Mouse (Mus musculus) hindbrain, embryonic 11.5 days (tissue): ENCODE results near the gene Fam102b. TPM values are rescaled to one million over a fixed set of nuclear protein-coding genes. Genes with fewer than 3 reads are reported as not detected.
A peak's percentile ranks its signal among the peaks of the same experiment; 100 is the strongest.

Experiments used
- ATAC-seq: fragments of 200-750 bp; cut with Nextera tagmentation; 2 replicates; pipeline ENCODE4 v1.8.0; 2017; ENCODE audit warnings: mild to moderate bottlenecking, moderate TSS enrichment, moderate library complexity; ENCODE audit not compliant: low FRiP score
- DNase-seq: peaks from one replicate; pipeline ENCODE4 v3.0.0-alpha.2; 2015; ENCODE audit warnings: low spot score
- H3K27ac ChIP-seq: fragments of 300-500 bp; sonication (generic); 2 replicates; pipeline ENCODE4 v1.5.1; 2014; ENCODE audit warnings: mild to moderate bottlenecking, low read depth, low read length
- H3K27me3 ChIP-seq: fragments of 300-500 bp; sonication (generic); 2 replicates; pipeline ENCODE4 v1.6.1; 2014; ENCODE audit warnings: mild to moderate bottlenecking, low read length, moderate library complexity, mixed read lengths; ENCODE audit not compliant: control insufficient read depth, insufficient read depth
- H3K36me3 ChIP-seq: fragments of 300-500 bp; sonication (generic); 2 replicates; pipeline ENCODE4 v1.6.1; 2014; ENCODE audit warnings: mild to moderate bottlenecking, low read length, moderate library complexity, mixed read lengths; ENCODE audit not compliant: control insufficient read depth, insufficient read depth
- H3K4me1 ChIP-seq: fragments of 300-500 bp; sonication (generic); replicated peaks from 2 replicates; pipeline ENCODE4 v1.6.1; 2014; ENCODE audit warnings: low read length, mixed read lengths; ENCODE audit not compliant: control insufficient read depth, insufficient read depth
- H3K4me2 ChIP-seq: fragments of 300-500 bp; sonication (generic); replicated peaks from 2 replicates; pipeline ENCODE4 v1.6.1; 2014; ENCODE audit warnings: mild to moderate bottlenecking, low read depth, low read length
- H3K4me3 ChIP-seq: fragments of 300-500 bp; sonication (generic); 2 replicates; pipeline ENCODE4 v1.5.1; 2014; ENCODE audit warnings: low read depth, low read length
- H3K9ac ChIP-seq: fragments of 300-500 bp; sonication (generic); 2 replicates; pipeline ENCODE4 v1.6.1; 2014; ENCODE audit warnings: low read depth, low read length
- H3K9me3 ChIP-seq: fragments of 300-500 bp; sonication (generic); 2 replicates; pipeline ENCODE4 v1.6.1; 2016; ENCODE audit warnings: low read length; ENCODE audit not compliant: control insufficient read depth
- WGBS: fragments of 180-500 bp; shearing (Covaris S2); extraction: QIAGEN DNeasy Blood & Tissue Kit; methylation state at CpG from one replicate; pipeline ENCODE4 v1.1.7; 2014; 5-methylcytosine and 5-hydroxymethylcytosine counted together
- polyA plus RNA-seq: library from polyadenylated mRNA; unstranded; fragments of >200 nt; fragmentation: Nextera tagmentation; extraction: Ambion mirVana; gene quantifications from 2 replicates; pipeline ENCODE4 v1.2.1, GENCODE M21; 2014

The Fam102b gene
- polyA plus RNA-seq, 1 experiment from 2014 or later, result 12.5 TPM

DNA sequence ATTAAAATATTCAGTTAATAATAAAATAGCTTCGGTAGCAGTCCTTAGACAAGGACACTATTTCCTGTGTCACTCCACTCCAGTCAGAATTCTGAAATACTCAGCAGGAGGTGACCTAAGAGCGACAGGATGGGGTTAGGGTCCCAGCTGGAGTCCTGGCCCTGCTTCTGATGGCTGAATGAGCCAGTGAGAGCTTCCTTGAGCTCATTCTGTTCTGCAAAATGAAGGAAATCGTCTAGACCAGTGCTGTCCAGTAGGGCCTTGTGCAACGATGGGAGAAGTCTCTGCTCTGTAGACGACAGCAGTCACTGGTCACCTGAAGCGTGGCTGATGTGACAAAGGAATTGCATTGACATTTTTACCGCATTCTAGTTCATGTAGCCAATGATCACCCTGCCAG, 16.0 kb upstream of the Fam102b start:
- no peak for DNase-seq
- Histone ChIP-seq H3K27ac (no peak overlapping the region), H3K9me3 (no peaks in the 10 kb centered on the region), H3K4me3 (no peak overlapping the region), H3K4me2 (no peak overlapping the region), H3K27me3 (no peaks in the 10 kb centered on the region), H3K4me1 (no peaks in the 10 kb centered on the region), H3K9ac (no peak overlapping the region), H3K36me3 (no peaks in the 10 kb centered on the region)
- no peak for ATAC-seq
- WGBS, result 42% methylated on average over 7 of the region's 7 CpGs

DNA sequence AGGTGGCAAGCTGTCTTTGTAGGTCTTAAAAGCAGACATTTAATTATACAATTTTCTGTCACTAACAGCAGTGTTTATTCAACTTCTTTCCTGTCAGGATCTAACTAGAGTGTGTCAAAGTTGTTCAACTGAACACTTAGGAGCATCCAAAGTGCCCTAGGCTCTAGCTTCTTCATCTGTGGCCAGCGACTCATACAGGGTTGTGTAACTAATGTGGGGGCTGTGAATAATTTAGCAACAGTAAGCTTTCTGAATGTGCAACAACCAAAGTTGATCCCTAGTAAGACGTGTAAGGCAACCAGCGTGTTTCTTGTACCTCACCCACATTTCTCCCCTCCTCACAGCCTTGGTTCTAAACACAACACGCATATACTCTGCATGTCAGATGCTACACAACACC, 13.5 kb upstream of the Fam102b start:
- no peak for DNase-seq

DNA sequence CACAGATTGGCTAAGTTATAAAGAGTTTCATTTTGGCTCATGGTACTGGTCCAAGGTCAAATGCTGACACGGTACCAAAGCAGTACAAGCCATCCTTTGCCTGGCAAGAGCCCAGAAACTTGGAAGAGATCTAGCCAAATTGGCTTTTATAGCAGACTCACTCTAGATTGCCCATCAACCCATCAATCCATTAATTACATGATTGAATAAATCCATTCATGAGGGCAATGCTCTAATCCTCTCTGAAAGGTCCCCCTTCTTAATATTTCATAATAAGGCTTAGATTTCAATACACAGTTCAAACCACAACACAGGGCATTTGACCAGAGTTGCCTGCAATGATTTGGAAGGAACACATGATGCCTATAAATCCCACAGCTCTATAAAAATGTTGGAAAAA, 7.0 kb upstream of the Fam102b start:
- H3K4me1 ChIP-seq, result no peaks in the 10 kb centered on the region
- no peak for ATAC-seq
- H3K4me2 ChIP-seq, result no peak overlapping the region
- no peak overlapping the region for H3K4me3 ChIP-seq
- H3K36me3 ChIP-seq, result no peaks in the 10 kb centered on the region
- H3K9me3 ChIP-seq, result no peaks in the 10 kb centered on the region; the same call in 1 of the 2 replicates
- H3K27ac ChIP-seq, result no peak overlapping the region
- H3K27me3 ChIP-seq, result no peaks in the 10 kb centered on the region
- H3K9ac ChIP-seq, result no peak overlapping the region
- DNase-seq, result no peak
- WGBS, result 85% methylated on average over 1 of the region's 1 CpGs

More for the DNA sequence above, 13.5 kb upstream of the Fam102b start:
- ATAC-seq, result no peak
- WGBS, result 90% methylated on average over 4 of the region's 4 CpGs
- Histone ChIP-seq H3K9me3 (no peaks in the 10 kb centered on the region), H3K27me3 (no peaks in the 10 kb centered on the region), H3K4me3 (no peak overlapping the region), H3K4me1 (no peaks in the 10 kb centered on the region), H3K36me3 (no peaks in the 10 kb centered on the region), H3K9ac (no peak overlapping the region), H3K27ac (no peak overlapping the region), H3K4me2 (no peak overlapping the region)

DNA sequence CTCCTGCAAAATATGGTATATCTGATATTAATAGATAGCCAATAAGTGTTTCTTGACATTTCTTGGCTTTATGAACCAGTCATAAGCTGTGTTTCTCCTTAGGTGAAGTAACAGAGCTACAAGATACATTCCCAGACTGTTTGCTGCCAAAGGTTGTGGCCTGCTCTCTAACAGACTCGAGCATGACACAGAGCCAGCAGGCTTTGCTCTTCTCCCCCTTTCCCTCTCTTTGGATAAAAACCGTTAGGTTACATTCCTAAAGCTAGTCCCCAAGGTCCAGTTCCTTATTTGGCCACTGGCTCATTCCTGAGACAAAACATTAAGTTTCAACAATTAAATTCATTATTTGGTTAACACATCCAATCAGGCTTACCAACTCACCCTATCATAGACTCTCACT, 4.9 kb upstream of the Fam102b start:
- H3K4me2 ChIP-seq, result no peak overlapping the region
- no peaks in the 10 kb centered on the region for H3K27me3 ChIP-seq
- no peaks in the 10 kb centered on the region for H3K36me3 ChIP-seq
- H3K4me3 ChIP-seq, result no peak overlapping the region
- no peaks in the 10 kb centered on the region; the same call in 1 of the 2 replicates for H3K9me3 ChIP-seq
- 52% methylated on average over 2 of the region's 2 CpGs for WGBS
- no peaks in the 10 kb centered on the region for H3K4me1 ChIP-seq
- ATAC-seq (no peak), DNase-seq (no peak)
- H3K27ac ChIP-seq, result no peak overlapping the region
- H3K9ac ChIP-seq, result no peak overlapping the region

- WGBS, result 86% methylated on average over 3 of the region's 3 CpGs
- no peak overlapping the region for H3K9ac ChIP-seq
- H3K4me1 ChIP-seq, result no peaks in the 10 kb centered on the region
- ATAC-seq (no peak), DNase-seq (no peak)
- no peaks in the 10 kb centered on the region; the same call in 1 of the 2 replicates for H3K9me3 ChIP-seq
- no peak overlapping the region for H3K4me2 ChIP-seq
- no peak overlapping the region for H3K4me3 ChIP-seq
- no peaks in the 10 kb centered on the region for H3K27me3 ChIP-seq
- no peaks in the 10 kb centered on the region for H3K36me3 ChIP-seq
- H3K27ac ChIP-seq, result no peak overlapping the region
Measured at GRCm38 (mm10) chr3:109031626-109032025, 4.2 kb upstream of the Fam102b start.

DNA sequence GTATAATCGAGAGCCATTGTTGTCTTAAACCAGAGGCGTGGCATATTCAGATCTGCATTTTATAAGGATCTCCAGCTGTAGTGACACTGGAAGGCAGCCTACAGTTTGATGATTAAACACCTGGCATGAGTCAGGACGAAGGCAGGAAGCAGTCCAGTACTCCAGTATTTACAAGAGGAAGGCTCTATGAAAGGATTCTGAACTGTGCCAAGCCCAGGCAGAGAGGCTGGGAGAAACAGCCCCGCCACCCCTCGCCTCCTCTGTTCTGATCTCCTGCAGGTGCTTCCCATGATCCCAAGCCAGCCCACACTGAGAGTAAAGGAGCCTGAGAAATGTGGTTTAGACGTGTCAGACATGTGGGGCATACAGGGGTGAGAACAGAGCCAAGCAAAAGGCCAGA, 3.4 kb upstream of the Fam102b start:
- H3K4me1 ChIP-seq, result no peaks in the 10 kb centered on the region
- no peak overlapping the region for H3K27ac ChIP-seq
- H3K27me3 ChIP-seq, result no peaks in the 10 kb centered on the region
- no peak for DNase-seq
- H3K4me3 ChIP-seq, result no peak overlapping the region
- 66% methylated on average over 6 of the region's 6 CpGs for WGBS
- H3K36me3 ChIP-seq, result no peaks in the 10 kb centered on the region
- H3K4me2 ChIP-seq, result no peak overlapping the region
- H3K9ac ChIP-seq, result no peak overlapping the region
- no peaks in the 10 kb centered on the region; the same call in 1 of the 2 replicates for H3K9me3 ChIP-seq
- no peak for ATAC-seq

GRCm38 (mm10) chr3:109029661-109030060, 2.3 kb upstream of the Fam102b start:
- Histone ChIP-seq H3K4me2 (no peak overlapping the region), H3K9me3 (no peaks in the 10 kb centered on the region; the same call in 1 of the 2 replicates), H3K4me1 (no peaks in the 10 kb centered on the region), H3K27ac (no peak overlapping the region), H3K27me3 (no peaks in the 10 kb centered on the region), H3K9ac (no peak overlapping the region), H3K4me3 (no peak overlapping the region), H3K36me3 (no peaks in the 10 kb centered on the region)
- WGBS, result 53% methylated on average over 5 of the region's 5 CpGs
- ATAC-seq (no peak), DNase-seq (no peak)

GRCm38 (mm10) chr3:109026991-109027470, 376 bp downstream of the Fam102b start:
- Histone ChIP-seq H3K4me2 (peak overlapping the region; percentile 81), H3K9ac (peak overlapping the region; percentile 84), H3K27me3 (no peaks in the 10 kb centered on the region), H3K36me3 (no peaks in the 10 kb centered on the region), H3K4me1 (no peaks in the 10 kb centered on the region), H3K9me3 (no peaks in the 10 kb centered on the region), H3K4me3 (peak overlapping the region; percentile 60), H3K27ac (peak overlapping the region; percentile 70)
- DNase-seq, result peak; percentile 69
- WGBS, result under 1% methylated on average over 36 of the region's 51 CpGs
- peak; percentile 85 for ATAC-seq

- ATAC-seq, result peak; percentile 15; the same call in 1 of the 2 replicates
- Histone ChIP-seq H3K4me2 (peak overlapping the region; percentile 81), H3K27ac (no peak overlapping the region), H3K4me1 (no peaks in the 10 kb centered on the region), H3K27me3 (no peaks in the 10 kb centered on the region), H3K36me3 (no peaks in the 10 kb centered on the region), H3K4me3 (peak overlapping the region; percentile 60), H3K9ac (peak overlapping the region; percentile 84), H3K9me3 (no peaks in the 10 kb centered on the region)
- 10% methylated on average over 15 of the region's 15 CpGs for WGBS
- DNase-seq, result peak; percentile 50
Measured at GRCm38 (mm10) chr3:109026462-109026990, 881 bp downstream of the Fam102b start.
